Mouse (Mus musculus) neural tube, embryonic 13.5 days (tissue): ENCODE measurements around the gene 2810459M11Rik. TPM values are rescaled to one million over a fixed set of nuclear protein-coding genes. Genes with fewer than 3 reads are reported as not detected.

Experiments used
- ATAC-seq: fragments of 200-750 bp; cut with Nextera tagmentation; 2 replicates; pipeline ENCODE4 v1.8.0; 2017; ENCODE audit warnings: low read depth, mild to moderate bottlenecking, moderate TSS enrichment, moderate library complexity
- H3K27ac ChIP-seq: fragments of 300-500 bp; sonication (generic); replicated peaks from 2 replicates; pipeline ENCODE4 v1.5.1; 2015; ENCODE audit warnings: moderate library complexity, mild to moderate bottlenecking, inconsistent platforms
- H3K27me3 ChIP-seq: fragments of 300-500 bp; sonication (generic); 2 replicates; pipeline ENCODE4 v1.6.1; 2015; ENCODE audit warnings: mild to moderate bottlenecking, inconsistent platforms
- H3K36me3 ChIP-seq: fragments of 300-500 bp; sonication (generic); 2 replicates; pipeline ENCODE4 v1.6.1; 2015; ENCODE audit warnings: mild to moderate bottlenecking, inconsistent platforms
- H3K4me1 ChIP-seq: fragments of 300-500 bp; sonication (generic); replicated peaks from 2 replicates; pipeline ENCODE4 v1.6.1; 2015; ENCODE audit warnings: inconsistent platforms
- H3K4me2 ChIP-seq: fragments of 300-500 bp; sonication (generic); 2 replicates; pipeline ENCODE4 v1.6.1; 2015; ENCODE audit warnings: inconsistent platforms, mild to moderate bottlenecking, moderate library complexity
- H3K4me3 ChIP-seq: fragments of 300-500 bp; sonication (generic); 2 replicates; pipeline ENCODE4 v1.5.1; 2015; ENCODE audit warnings: mild to moderate bottlenecking, inconsistent platforms
- H3K9ac ChIP-seq: fragments of 300-500 bp; sonication (generic); 2 replicates; pipeline ENCODE4 v1.6.1; 2015; ENCODE audit warnings: moderate library complexity, mild to moderate bottlenecking, inconsistent platforms
- H3K9me3 ChIP-seq: fragments of 300-500 bp; sonication (generic); 2 replicates; pipeline ENCODE4 v1.6.1; 2016; ENCODE audit warnings: inconsistent platforms
- WGBS: fragments of 180-500 bp; shearing (Covaris S2); methylation state at CpG from one replicate; pipeline ENCODE4 v1.1.7; 2015; 5-methylcytosine and 5-hydroxymethylcytosine counted together
- polyA plus RNA-seq: library from polyadenylated mRNA; unstranded; fragments of >200 nt; fragmentation: Nextera tagmentation; extraction: Ambion mirVana; gene quantifications from 2 replicates; pipeline ENCODE4 v1.2.1, GENCODE M21; 2015

2810459M11Rik gene
- polyA plus RNA-seq, 1 experiment from 2014 or later = 3.2 TPM

DNA sequence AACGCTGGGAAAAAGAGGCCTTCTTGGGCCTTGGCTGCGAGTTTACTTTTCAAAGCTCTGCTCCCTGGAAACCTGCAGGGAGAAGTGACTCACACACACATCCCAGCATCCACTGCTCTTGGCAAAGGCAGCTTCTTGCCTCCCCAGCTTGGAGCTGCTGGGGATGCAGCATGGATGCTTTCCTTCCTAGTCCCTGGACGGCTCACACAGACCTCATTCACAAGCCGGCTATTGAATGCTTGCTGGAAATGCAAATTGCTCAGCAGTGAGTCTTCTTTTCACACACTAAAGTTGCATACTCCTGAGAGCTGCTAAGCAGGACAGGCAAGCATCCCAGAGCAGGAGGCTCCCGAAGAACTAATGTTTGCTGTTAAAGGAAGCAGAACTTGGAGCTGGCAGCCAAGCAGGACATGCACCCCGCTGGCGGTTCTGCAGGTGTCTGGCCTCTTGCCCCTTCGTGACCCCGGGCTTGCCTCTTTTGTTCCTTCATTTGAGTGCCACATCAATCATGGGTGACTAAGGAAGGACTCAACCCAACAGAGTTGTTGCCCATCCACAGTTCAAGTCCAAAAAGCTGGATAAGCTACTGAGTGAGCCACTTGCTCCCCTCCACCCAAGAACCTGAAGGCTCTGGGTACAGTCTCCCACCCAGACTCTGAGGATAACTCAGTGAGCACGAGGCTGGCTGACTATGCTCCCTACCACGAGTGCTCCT lies 13.2 kb upstream of the 2810459M11Rik start:
- H3K4me3 ChIP-seq = no peak overlapping the region
- H3K9ac ChIP-seq = no peak overlapping the region
- H3K27me3 ChIP-seq = no peaks in the 10 kb centered on the region
- 0 out of 2 replicates have a peak, but pooled peaks cover 6% of the 10 kb centered on the region for H3K4me1 ChIP-seq
- no peaks in the 10 kb centered on the region for H3K9me3 ChIP-seq
- peak; percentile 88 for ATAC-seq
- H3K27ac ChIP-seq = peak overlapping the region; percentile 82
- H3K36me3 ChIP-seq = no peaks in the 10 kb centered on the region
- no peak overlapping the region for H3K4me2 ChIP-seq
- 6% methylated on average over 11 of the region's 11 CpGs for WGBS

DNA sequence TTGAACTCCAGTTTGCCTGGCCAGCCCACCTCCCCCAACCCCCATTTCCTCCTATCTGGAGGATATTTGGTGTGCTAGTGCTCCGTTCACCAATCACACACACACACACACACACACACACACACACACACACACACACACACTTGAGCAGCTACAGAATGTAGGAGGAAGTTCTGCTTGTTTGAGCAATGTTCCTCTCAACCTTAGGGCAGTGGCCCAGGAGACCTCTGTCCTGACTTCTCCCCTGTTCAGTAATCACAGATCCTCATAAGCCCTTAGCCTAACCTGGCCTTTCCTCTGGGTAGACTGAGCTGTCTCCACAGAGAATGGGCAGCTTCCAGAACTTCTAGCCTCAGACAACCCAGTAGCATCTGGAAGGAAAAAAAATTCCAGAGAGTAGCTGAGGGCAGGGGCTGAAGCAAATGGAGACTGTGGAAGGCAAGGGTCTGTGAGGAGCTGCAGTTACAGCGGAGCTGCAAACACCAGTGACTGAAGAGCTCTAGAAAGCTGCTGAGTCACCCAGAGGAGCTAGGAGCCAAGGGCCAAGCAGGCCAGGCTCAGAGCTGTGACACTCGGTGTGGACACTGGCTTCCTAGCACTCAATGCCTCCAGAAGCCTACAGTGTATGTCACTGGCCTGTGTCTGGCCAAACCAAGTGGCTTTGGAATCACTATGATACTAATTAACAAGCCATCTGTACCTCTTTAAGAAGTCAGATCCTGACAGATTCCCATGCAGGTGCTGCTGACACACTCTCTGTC lies 7.3 kb upstream of the 2810459M11Rik start:
- H3K4me3 ChIP-seq = no peak overlapping the region
- peaks cover 5% of the 10 kb centered on the region; the same call in 1 of the 2 replicates for H3K27me3 ChIP-seq
- peaks cover 11% of the 10 kb centered on the region for H3K9me3 ChIP-seq
- H3K9ac ChIP-seq = no peak overlapping the region
- H3K4me2 ChIP-seq = no peak overlapping the region
- no peak for ATAC-seq
- no peak overlapping the region for H3K27ac ChIP-seq
- H3K4me1 ChIP-seq = no peaks in the 10 kb centered on the region
- WGBS = 80% methylated on average over 3 of the region's 3 CpGs
- H3K36me3 ChIP-seq = no peaks in the 10 kb centered on the region

DNA sequence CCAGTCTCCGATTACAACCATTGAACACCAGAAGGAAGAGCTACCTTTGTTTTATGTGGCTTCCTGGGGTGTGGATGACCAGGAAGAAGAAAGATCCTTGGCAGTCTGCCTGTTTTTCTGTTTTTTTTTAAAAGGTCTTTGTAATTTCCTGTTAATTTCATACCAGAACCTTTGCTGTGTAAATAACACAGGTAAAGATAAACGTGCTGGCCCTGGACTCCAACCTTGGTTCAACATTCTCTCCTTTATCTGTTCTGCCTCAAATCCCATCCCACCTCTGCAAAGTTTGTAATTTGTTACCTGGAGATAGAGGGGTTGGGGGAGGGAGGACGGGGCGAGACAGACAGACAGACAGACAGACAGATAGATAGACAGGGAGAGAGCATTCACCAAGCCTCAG lies 5.5 kb upstream of the 2810459M11Rik start:
- no peak for ATAC-seq
- peaks cover 11% of the 10 kb centered on the region for H3K9me3 ChIP-seq
- no peak overlapping the region for H3K4me2 ChIP-seq
- H3K27ac ChIP-seq = no peak overlapping the region
- no peaks in the 10 kb centered on the region for H3K4me1 ChIP-seq
- WGBS = 59% methylated on average over 4 of the region's 4 CpGs
- H3K4me3 ChIP-seq = no peak overlapping the region
- H3K27me3 ChIP-seq = peaks cover 22% of the 10 kb centered on the region
- H3K9ac ChIP-seq = no peak overlapping the region
- no peaks in the 10 kb centered on the region for H3K36me3 ChIP-seq

DNA sequence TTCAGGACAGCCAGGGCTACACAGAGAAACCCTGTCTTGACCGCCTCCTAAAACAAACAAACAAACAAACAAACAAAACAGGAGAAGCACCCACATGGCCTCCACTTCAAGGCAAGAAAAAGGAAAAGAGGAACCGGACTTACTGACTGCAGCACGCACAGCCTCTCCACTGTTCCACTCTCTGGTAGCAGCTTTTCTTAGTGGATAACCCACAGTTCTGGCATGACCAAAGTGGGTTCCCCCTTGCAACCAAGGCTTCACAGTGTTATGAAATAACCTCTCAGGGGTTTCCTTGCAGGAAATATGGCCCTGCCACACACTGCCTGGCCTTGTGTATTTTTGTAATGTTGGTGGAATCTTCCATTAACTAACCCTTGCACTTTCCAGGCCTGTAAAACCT lies 4.8 kb upstream of the 2810459M11Rik start:
- Histone ChIP-seq H3K36me3 (no peaks in the 10 kb centered on the region), H3K9me3 (peaks cover 11% of the 10 kb centered on the region), H3K27me3 (peaks cover 29% of the 10 kb centered on the region), H3K4me1 (no peaks in the 10 kb centered on the region; the same call in 1 of the 2 replicates), H3K4me2 (no peak overlapping the region), H3K9ac (no peak overlapping the region), H3K4me3 (no peak overlapping the region), H3K27ac (no peak overlapping the region)
- 91% methylated on average over 3 of the region's 3 CpGs for whole genome bisulfite sequencing
- no peak for ATAC-seq

GRCm38 (mm10) chr1:86045056-86045455 lies 607 bp upstream of the 2810459M11Rik start:
- Histone ChIP-seq H3K36me3 (no peaks in the 10 kb centered on the region), H3K27ac (no peak overlapping the region), H3K27me3 (peaks cover 59% of the 10 kb centered on the region), H3K9ac (no peak overlapping the region), H3K4me3 (peak overlapping the region; percentile 58; the same call in 1 of the 2 replicates), H3K9me3 (peaks cover 11% of the 10 kb centered on the region), H3K4me2 (peak overlapping the region; percentile 91), H3K4me1 (peaks cover 12% of the 10 kb centered on the region)
- ATAC-seq = no peak
- WGBS = 64% methylated on average over 4 of the region's 4 CpGs

- Histone ChIP-seq H3K27me3 (peaks cover 59% of the 10 kb centered on the region), H3K27ac (no peak overlapping the region)
These were observed 1.3 kb downstream of the 2810459M11Rik start for GRCm38 (mm10) chr1:86046833-86047563.

DNA sequence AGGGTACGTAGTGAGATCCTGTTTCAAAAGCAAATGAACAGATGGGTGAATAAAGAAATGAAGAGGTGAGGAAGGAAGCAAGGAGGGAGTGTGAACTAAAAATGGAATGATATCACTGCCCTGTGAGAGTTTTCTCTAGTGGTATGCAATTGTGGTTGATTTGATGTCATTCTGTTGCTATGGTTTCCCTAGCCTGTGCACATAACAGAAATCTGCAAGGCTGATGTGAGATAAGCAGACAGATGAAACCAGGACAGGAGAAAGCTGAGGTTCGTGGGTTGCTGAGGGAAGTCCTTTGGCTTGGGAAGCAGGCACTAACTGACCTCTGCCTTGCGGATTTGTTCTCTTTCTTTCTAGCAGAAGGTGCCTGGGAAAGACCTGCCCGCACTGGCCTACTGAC lies 2.6 kb downstream of the 2810459M11Rik start:
- Histone ChIP-seq H3K27me3 (peaks cover 55% of the 10 kb centered on the region), H3K9me3 (no peaks in the 10 kb centered on the region), H3K4me1 (peaks cover 12% of the 10 kb centered on the region), H3K9ac (no peak overlapping the region), H3K4me2 (no peak overlapping the region), H3K27ac (no peak overlapping the region), H3K36me3 (no peaks in the 10 kb centered on the region), H3K4me3 (no peak overlapping the region)
- 89% methylated on average over 4 of the region's 4 CpGs for WGBS
- no peak for ATAC-seq

More at GRCm38 (mm10) chr1:86046833-86047563, 1.3 kb downstream of the 2810459M11Rik start:
- H3K4me3 ChIP-seq = peak overlapping the region; percentile 58
- peak; percentile 24 for ATAC-seq
- H3K9me3 ChIP-seq = peaks cover 2% of the 10 kb centered on the region; the same call in 1 of the 2 replicates
- no peaks in the 10 kb centered on the region for H3K36me3 ChIP-seq
- peak overlapping the region; percentile 91 for H3K4me2 ChIP-seq
- WGBS = 11% methylated on average over 24 of the region's 24 CpGs
- H3K9ac ChIP-seq = no peak overlapping the region; the same call in 1 of the 2 replicates
- H3K4me1 ChIP-seq = peaks cover 12% of the 10 kb centered on the region

DNA sequence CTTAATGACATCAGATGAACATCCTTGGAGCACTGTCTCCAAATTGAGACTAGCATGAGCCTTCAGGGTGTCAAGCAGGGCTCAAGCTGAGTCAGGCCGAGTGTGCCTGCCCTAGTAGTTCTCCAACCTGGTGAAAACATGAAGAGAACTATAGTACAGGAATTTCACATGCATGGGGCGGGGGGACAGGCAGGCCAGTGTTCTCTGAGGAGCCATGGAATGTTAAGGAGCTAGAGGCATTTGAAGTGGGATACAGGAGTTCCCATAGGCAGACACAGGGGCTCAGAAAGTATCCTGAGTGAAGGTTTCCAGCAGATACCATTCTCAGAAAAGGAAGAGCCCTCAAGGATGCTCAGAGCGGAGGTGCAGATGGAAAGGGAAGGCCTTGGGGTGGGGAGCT lies 3.1 kb downstream of the 2810459M11Rik start:
- Histone ChIP-seq H3K9ac (no peak overlapping the region), H3K4me2 (no peak overlapping the region), H3K9me3 (no peaks in the 10 kb centered on the region), H3K27me3 (peaks cover 51% of the 10 kb centered on the region), H3K36me3 (no peaks in the 10 kb centered on the region), H3K4me3 (no peak overlapping the region), H3K27ac (no peak overlapping the region), H3K4me1 (peaks cover 12% of the 10 kb centered on the region)
- WGBS = 82% methylated on average over 3 of the region's 3 CpGs
- no peak for ATAC-seq

GRCm38 (mm10) chr1:86053198-86053921 lies 7.7 kb downstream of the 2810459M11Rik start:
- Histone ChIP-seq H3K36me3 (no peaks in the 10 kb centered on the region), H3K9ac (no peak overlapping the region), H3K4me1 (peaks cover 5% of the 10 kb centered on the region; the same call in 1 of the 2 replicates), H3K4me3 (no peak overlapping the region), H3K4me2 (no peak overlapping the region), H3K27ac (peak overlapping the region; percentile 52; the same call in 1 of the 2 replicates), H3K27me3 (peaks cover 9% of the 10 kb centered on the region), H3K9me3 (no peaks in the 10 kb centered on the region)
- 85% methylated on average over 12 of the region's 12 CpGs for WGBS
- peak; percentile 57; the same call in 1 of the 2 replicates for ATAC-seq

- Histone ChIP-seq H3K4me2 (no peak overlapping the region), H3K27ac (no peak overlapping the region), H3K4me1 (peaks cover 12% of the 10 kb centered on the region; the same call in 1 of the 2 replicates), H3K4me3 (no peak overlapping the region), H3K9me3 (no peaks in the 10 kb centered on the region), H3K9ac (no peak overlapping the region), H3K36me3 (no peaks in the 10 kb centered on the region), H3K27me3 (no peaks in the 10 kb centered on the region)
- WGBS = 19% methylated on average over 3 of the region's 3 CpGs
- no peak for ATAC-seq
These were observed 9.3 kb downstream of the 2810459M11Rik start for GRCm38 (mm10) chr1:86054943-86055342.

DNA sequence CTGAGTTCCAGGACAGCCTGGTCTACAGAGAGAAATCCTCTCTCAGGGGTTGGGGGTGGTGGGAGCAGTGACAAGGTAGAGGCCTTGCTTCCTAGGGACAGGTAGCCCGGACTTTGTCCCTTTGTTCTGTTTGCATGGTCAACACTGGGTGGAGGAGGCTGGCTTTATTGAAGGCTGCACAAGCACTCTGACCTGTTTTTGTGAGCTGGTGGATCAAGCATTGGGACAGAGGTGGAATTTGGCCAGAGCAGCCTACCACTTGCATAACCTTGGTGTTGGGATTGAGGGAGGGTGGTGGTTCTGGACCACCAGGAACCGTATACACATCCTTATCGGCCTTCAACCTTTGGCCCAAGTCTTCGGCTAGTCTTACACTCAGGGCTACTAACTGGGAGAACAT lies 10.6 kb downstream of the 2810459M11Rik start:
- Histone ChIP-seq H3K9me3 (no peaks in the 10 kb centered on the region), H3K9ac (no peak overlapping the region), H3K27ac (no peak overlapping the region), H3K27me3 (no peaks in the 10 kb centered on the region; the same call in 1 of the 2 replicates), H3K4me2 (no peak overlapping the region), H3K4me1 (peaks cover 12% of the 10 kb centered on the region; the same call in 1 of the 2 replicates), H3K36me3 (no peaks in the 10 kb centered on the region), H3K4me3 (no peak overlapping the region)
- no peak for ATAC-seq
- 96% methylated on average over 4 of the region's 4 CpGs for WGBS
